Mouse (Mus musculus): ENCODE data around the gene Syt6.

The Syt6 gene

GRCm38 (mm10) chr3:103575156-103575892, at the start of gene Syt6:
Gene Syt6 (plus strand): TSS chr3:103575231.
- peak; percentile 43 for DNase-seq

GRCm38 (mm10) chr3:103526201-103526704, 48.8 kb upstream of the Syt6 start:
- no peak for DNase-seq

- no peak for DNase-seq
Observed at GRCm38 (mm10) chr3:103526864-103527263, 48.2 kb upstream of the Syt6 start.

- peak; percentile 56 for DNase-seq
Observed at GRCm38 (mm10) chr3:103534036-103534435, 41.0 kb upstream of the Syt6 start.

GRCm38 (mm10) chr3:103535207-103535606, 39.8 kb upstream of the Syt6 start:
- DNase-seq = no peak

- no peak for DNase-seq
Observed at GRCm38 (mm10) chr3:103539148-103539547, 35.9 kb upstream of the Syt6 start.

- DNase-seq = no peak
Observed at GRCm38 (mm10) chr3:103546166-103546565, 28.9 kb upstream of the Syt6 start.

GRCm38 (mm10) chr3:103546626-103547025, 28.4 kb upstream of the Syt6 start:
- no peak for DNase-seq

- DNase-seq = no peak
Observed at GRCm38 (mm10) chr3:103550236-103550635, 24.8 kb upstream of the Syt6 start.

- DNase-seq = peak; percentile 59
Observed at GRCm38 (mm10) chr3:103567226-103567625, 7.8 kb upstream of the Syt6 start.

- DNase-seq = peak; percentile 38
Observed at GRCm38 (mm10) chr3:103572526-103572925, 2.5 kb upstream of the Syt6 start.

- DNase-seq = peak; percentile 59
Observed at GRCm38 (mm10) chr3:103573106-103573790, 1.8 kb upstream of the Syt6 start.

- DNase-seq = no peak
Observed at GRCm38 (mm10) chr3:103573791-103574166, 1.3 kb upstream of the Syt6 start.

GRCm38 (mm10) chr3:103574566-103575155, 370 bp upstream of the Syt6 start:
- no peak for DNase-seq

- peak; percentile 59 for DNase-seq
Observed at GRCm38 (mm10) chr3:103575893-103576641, 1.0 kb downstream of the Syt6 start.

- DNase-seq = no peak
Observed at GRCm38 (mm10) chr3:103587136-103587535, 12.1 kb downstream of the Syt6 start.

GRCm38 (mm10) chr3:103587672-103588071, 12.6 kb downstream of the Syt6 start:
- no peak for DNase-seq

- DNase-seq = no peak
Observed at GRCm38 (mm10) chr3:103589636-103590035, 14.6 kb downstream of the Syt6 start.

- DNase-seq = no peak
Observed at GRCm38 (mm10) chr3:103592636-103593035, 17.6 kb downstream of the Syt6 start.

- no peak for DNase-seq
Observed at GRCm38 (mm10) chr3:103593631-103594030, 18.6 kb downstream of the Syt6 start.

- no peak for DNase-seq
Observed at GRCm38 (mm10) chr3:103595271-103595810, 20.3 kb downstream of the Syt6 start.

- DNase-seq = no peak
Observed at GRCm38 (mm10) chr3:103597586-103597985, 22.6 kb downstream of the Syt6 start.

GRCm38 (mm10) chr3:103601011-103601410, 26.0 kb downstream of the Syt6 start:
- DNase-seq = no peak

Measured in cerebellum, adult 8-10 months (tissue).